Mouse (Mus musculus) CH12.LX (cell line): ENCODE data around the gene Gm10491. TPM values are rescaled to one million over a fixed set of nuclear protein-coding genes. Genes with fewer than 3 reads are reported as not detected.
"Not testable (repeated sequence)": the region's sequence is repeated elsewhere in the genome, so short reads cannot be mapped to it uniquely, and the experiment has no call there.

Experiments used
- DNase-seq: peaks from one replicate; pipeline ENCODE4 v3.0.0-alpha.2; 2013; ENCODE audit errors: extremely low read depth
- H3K27ac ChIP-seq: 2 replicates; pipeline ENCODE4 v1.5.1; 2012; ENCODE audit warnings: low read depth, mild to moderate bottlenecking, control low read depth, moderate library complexity; ENCODE audit not compliant: insufficient read depth
- H3K27me3 ChIP-seq: replicated peaks from 2 replicates; pipeline ENCODE3; 2012; ENCODE audit warnings: inconsistent platforms
- H3K36me3 ChIP-seq, 2 experiments: replicated peaks in 1 of 2; 2 replicates each; pipeline versions ENCODE3 to v1.6.1; 2012; ENCODE audit warnings: inconsistent platforms in 1 of 2, low read length in 1 of 2, mild to moderate bottlenecking in 1 of 2, mixed read lengths in 1 of 2, moderate library complexity in 1 of 2; ENCODE audit not compliant: control insufficient read depth in 1 of 2, insufficient read depth in 1 of 2
- H3K4me1 ChIP-seq, 2 experiments: 2 replicates each; pipeline ENCODE4 v1.6.1; 2012; ENCODE audit warnings: inconsistent platforms in 1 of 2, moderate library complexity in 1 of 2; ENCODE audit not compliant: insufficient read depth in 2 of 2, control insufficient read depth in 1 of 2
- H3K4me2 ChIP-seq: 2 replicates; pipeline ENCODE4 v1.6.1; 2012; ENCODE audit warnings: low read depth, mild to moderate bottlenecking, control low read depth; ENCODE audit not compliant: poor library complexity, insufficient read depth, severe bottlenecking
- H3K4me3 ChIP-seq, 3 experiments: fragments of 150-350 bp in 1 of 3; sonication (generic) in 1 of 3; replicated peaks in 1 of 3; 2 replicates each; pipeline versions ENCODE3 to v1.5.1; 2011 to 2012; ENCODE audit warnings: low read depth in 2 of 3, low read length in 2 of 3, mild to moderate bottlenecking in 2 of 3, moderate library complexity in 2 of 3, control low read depth in 1 of 3, improper control_type of control experiment in 1 of 3, inconsistent platforms in 1 of 3, mixed read lengths in 1 of 3; ENCODE audit not compliant: poor library complexity in 1 of 3
- H3K79me2 ChIP-seq: replicated peaks from 2 replicates; pipeline ENCODE4 v1.6.1; 2012; ENCODE audit warnings: mild to moderate bottlenecking, moderate library complexity; ENCODE audit not compliant: control insufficient read depth, poor library complexity, insufficient read depth, severe bottlenecking; ENCODE audit errors: extremely low read depth
- H3K9ac ChIP-seq: 2 replicates; pipeline ENCODE4 v1.6.1; 2012; ENCODE audit warnings: low read depth, mild to moderate bottlenecking, control low read depth, moderate library complexity; ENCODE audit not compliant: insufficient read depth
- H3K9me3 ChIP-seq: replicated peaks from 2 replicates; pipeline ENCODE3; 2012; ENCODE audit warnings: low read length, inconsistent platforms, mixed read lengths
- CHD2 ChIP-seq: IDR thresholded peaks from 2 replicates; pipeline ENCODE4 v1.6.1; 2011; ENCODE audit warnings: low read length, improper control_type of control experiment
- CTCF ChIP-seq, 2 experiments: IDR thresholded peaks in 1 of 2; conservative IDR thresholded peaks in 1 of 2; 2 replicates each; pipeline ENCODE4 v1.5.1; 2011 to 2012; ENCODE audit warnings: low read depth in 2 of 2, low read length in 2 of 2, improper control_type of control experiment in 1 of 2, inconsistent platforms in 1 of 2, mild to moderate bottlenecking in 1 of 2, moderate library complexity in 1 of 2
- E2F4 ChIP-seq: IDR thresholded peaks from 2 replicates; pipeline ENCODE4 v1.6.1; 2011; ENCODE audit warnings: low read depth, low read length, improper control_type of control experiment; ENCODE audit not compliant: insufficient replicate concordance
- IRF4 ChIP-seq: IDR thresholded peaks from 2 replicates; pipeline ENCODE4 v1.6.1; 2014; ENCODE audit warnings: low read depth, mild to moderate bottlenecking, inconsistent platforms, low read length, improper control_type of control experiment
- JUN ChIP-seq: IDR thresholded peaks from 2 replicates; pipeline ENCODE4 v1.6.1; 2011; ENCODE audit warnings: low read depth, mild to moderate bottlenecking, low read length, improper control_type of control experiment, moderate library complexity; ENCODE audit not compliant: insufficient read depth
- JUND ChIP-seq: conservative IDR thresholded peaks from 2 replicates; pipeline ENCODE4 v1.6.1; 2011; ENCODE audit warnings: low read depth, low read length, improper control_type of control experiment
- MEF2A ChIP-seq: IDR thresholded peaks from 2 replicates; pipeline ENCODE4 v1.6.1; 2014; ENCODE audit warnings: low read depth, mild to moderate bottlenecking, inconsistent platforms, low read length, improper control_type of control experiment, borderline replicate concordance
- POLR2AphosphoS2 ChIP-seq: IDR thresholded peaks from 2 replicates; pipeline ENCODE4 v1.6.1; 2011; ENCODE audit warnings: low read depth, low read length, improper control_type of control experiment
- RAD21 ChIP-seq: IDR thresholded peaks from 2 replicates; pipeline ENCODE4 v1.6.1; 2011; ENCODE audit warnings: low read depth, mild to moderate bottlenecking, low read length, improper control_type of control experiment, moderate library complexity
- SMC3 ChIP-seq: IDR thresholded peaks from 2 replicates; pipeline ENCODE4 v1.6.1; 2011; ENCODE audit warnings: low read depth, low read length, improper control_type of control experiment
- dilution Hi-C: fragments of 300-500 bp; cut with MboI; formaldehyde crosslinking; loops from 2 replicates; pipeline ENCODE4 v1.14.3; 2020; ENCODE audit warnings: low sequenced_read_pairs; ENCODE audit not compliant: extremely low pct_unique_long_range_greater_than_20kb, extremely low pct_ligation_motif_present
- in situ Hi-C: fragments of 300-500 bp; cut with MboI; formaldehyde crosslinking; loops from 3 replicates; pipeline ENCODE4 v1.14.3; 2019; ENCODE audit warnings: low sequenced_read_pairs, low pct_ligation_motif_present, low pct_unique_long_range_greater_than_20kb, mixed read lengths
- polyA plus RNA-seq: library from polyadenylated mRNA; unstranded; fragments of >175 nt; gene quantifications from 2 replicates; pipeline ENCODE4 v1.2.1, GENCODE M21; 2012; ENCODE audit warnings: low read depth; ENCODE audit not compliant: insufficient read length
- total RNA-seq, 2 experiments: library from RNA; depleted of rRNA; stranded (reverse); fragments of 300-350 nt in 1 of 2; fragments of >200 nt in 1 of 2; gene quantifications; 2 replicates each; pipeline ENCODE4 v1.2.3; 2012 to 2014

The Gm10491 gene
- total and polyA plus RNA-seq, 3 experiments = not detected

DNA sequence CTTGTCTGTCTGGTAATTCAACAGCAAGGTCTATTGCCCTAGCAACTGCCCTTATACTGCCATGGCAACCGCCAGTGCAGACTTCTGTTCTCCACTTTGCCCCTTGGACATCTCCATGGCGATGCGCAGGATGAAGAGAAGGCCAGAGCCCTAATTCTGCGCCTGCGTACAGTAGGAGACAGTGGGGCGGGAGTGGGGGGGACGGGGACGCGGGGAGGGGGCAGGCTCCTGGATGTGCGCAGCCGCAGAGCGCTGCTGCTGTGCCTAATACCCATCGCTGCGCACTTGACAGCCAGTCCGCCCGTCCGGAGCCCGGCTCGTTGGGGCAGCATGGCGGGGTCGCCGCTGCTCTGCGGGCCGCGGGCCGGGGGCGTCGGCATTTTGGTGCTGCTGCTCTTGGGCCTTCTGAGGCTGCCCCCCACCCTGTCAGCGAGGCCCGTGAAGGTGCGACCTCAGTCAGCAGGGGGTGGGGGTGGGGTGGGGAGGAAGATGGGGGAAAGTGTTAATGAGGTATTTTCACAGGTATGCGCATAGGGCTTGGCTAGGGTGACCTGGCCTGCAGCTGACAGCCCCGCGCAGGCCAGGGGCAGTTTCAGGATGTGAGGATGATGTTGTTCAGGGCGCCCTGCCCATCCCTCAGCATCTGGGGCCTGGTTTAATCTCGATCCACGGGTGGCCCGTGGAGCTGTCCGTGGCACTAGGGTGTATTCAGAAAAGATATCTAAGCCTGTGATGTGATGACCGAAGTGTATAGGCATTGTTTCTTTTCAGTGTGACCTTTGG, 12.2 kb upstream of the Gm10491 start, which contains the start of gene Pcsk1n:
Pcsk1n (plus strand) TSS at position 222 of the 783 bp plus-strand sequence.
- H3K9ac ChIP-seq = no peak within 1 kb of the TSS
- in situ Hi-C loops = loop anchor here (25.0 kb wide), 1 partner anchor 193 kb away; no protein-coding TSS in a partner anchor
- H3K27ac ChIP-seq = no peak within 1 kb of the TSS
- no peaks in the 10 kb centered on the region for H3K27me3 ChIP-seq
- H3K4me3 ChIP-seq = no peak within 1 kb of the TSS
- no peaks in the 10 kb centered on the region for H3K79me2 ChIP-seq
- TF ChIP-seq CHD2 (no peak), IRF4 (no peak), JUND (no peak), MEF2A (no peak), POLR2AphosphoS2 (no peak), JUN (no peak), E2F4 (no peak)
- TF ChIP-seq, all 38 proteins: peak for 0
- DNase-seq = no peak
- Histone ChIP-seq H3K36me3 (no peaks in the 10 kb centered on the region), H3K4me2 (no peak within 1 kb of the TSS), H3K9me3 (no peaks in the 10 kb centered on the region), H3K4me1 (peaks cover 0 to 4% of the 10 kb centered on the region in 2 experiments; a peak in 1 of 4 replicates)
- dilution Hi-C loops = no loop called here

DNA sequence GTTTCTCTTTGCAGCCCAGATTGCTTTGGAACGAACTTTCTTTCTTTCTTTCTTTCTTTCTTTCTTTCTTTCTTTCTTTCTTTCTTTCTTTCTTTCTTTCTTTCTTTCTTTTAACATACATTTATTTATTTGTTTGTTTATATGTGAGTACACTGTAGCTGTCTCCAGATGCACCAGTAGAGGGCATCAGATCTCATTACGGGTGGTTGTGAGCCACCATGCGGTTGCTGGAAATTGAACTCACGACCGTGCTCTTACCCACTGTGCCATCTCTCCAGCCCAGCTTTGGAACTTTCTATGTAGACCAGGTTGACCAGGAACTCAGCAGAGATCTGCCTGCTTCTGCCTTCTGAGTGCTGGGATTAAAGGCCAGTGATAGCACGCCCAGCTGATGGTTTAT, 10.3 kb upstream of the Gm10491 start:
- H3K79me2 ChIP-seq, DNase-seq, H3K9ac ChIP-seq, dilution Hi-C loops, H3K4me2 ChIP-seq, H3K4me1 ChIP-seq, H3K27ac ChIP-seq, H3K4me3 ChIP-seq, H3K27me3 ChIP-seq, H3K36me3 ChIP-seq, H3K9me3 ChIP-seq: not testable (repeated sequence)
- TF ChIP-seq SMC3 (peak; percentile 20; the same call in 1 of the 2 replicates), CTCF (conservative IDR thresholded peaks at IDR 0.05 in 1 of 2, IDR thresholded peaks at IDR 0.05 in 1 of 2; ENCODE audit: low read depth in 2 of 2, low read length in 2 of 2) (peak in 1 of 2 experiments; percentile 55; a peak in 2 of 4 replicates)
- in situ Hi-C loops = loop anchor here (25.0 kb wide), 1 partner anchor 194 kb away; no protein-coding TSS in a partner anchor

DNA sequence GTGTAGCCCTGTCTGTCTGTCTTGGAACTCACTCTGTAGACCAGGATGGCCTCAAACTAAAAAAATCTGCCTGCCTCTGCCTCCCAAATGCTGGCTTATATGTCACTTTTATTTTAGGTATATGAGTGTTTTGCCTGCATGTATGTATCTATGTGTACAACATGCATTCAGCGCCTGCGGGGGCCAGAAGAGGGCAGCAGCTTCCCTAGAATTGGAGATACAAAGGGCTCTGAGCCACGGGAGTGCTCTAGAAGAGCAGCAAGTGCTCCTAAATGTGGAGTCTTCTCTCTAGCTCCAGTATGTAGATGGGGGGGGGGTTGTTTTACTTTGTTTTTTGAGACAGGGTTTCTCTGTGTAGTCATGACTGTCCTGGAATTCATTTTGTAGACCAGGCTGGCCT, 8.0 kb upstream of the Gm10491 start:
- H3K4me2 ChIP-seq, H3K9me3 ChIP-seq, dilution Hi-C loops, DNase-seq, H3K36me3 ChIP-seq, H3K4me3 ChIP-seq, H3K9ac ChIP-seq, H3K79me2 ChIP-seq, H3K27ac ChIP-seq, H3K4me1 ChIP-seq, H3K27me3 ChIP-seq: not testable (repeated sequence)
- in situ Hi-C loops = loop anchor here (25.0 kb wide), 1 partner anchor 197 kb away; no protein-coding TSS in a partner anchor
- TF ChIP-seq RAD21 (peak; percentile 10), SMC3 (peak; percentile 12; the same call in 1 of the 2 replicates), CTCF (conservative IDR thresholded peaks at IDR 0.05 in 1 of 2, IDR thresholded peaks at IDR 0.05 in 1 of 2; ENCODE audit: low read depth in 2 of 2, low read length in 2 of 2) (peak in 1 of 2 experiments; percentile 38; a peak in 2 of 4 replicates)
